Mouse (Mus musculus) hindbrain, embryonic 16.5 days (tissue): ENCODE data around the gene Caml. TPM values are rescaled to one million over a fixed set of nuclear protein-coding genes. Genes with fewer than 3 reads are reported as not detected.
"Not testable (repeated sequence)": the region's sequence is repeated elsewhere in the genome, so short reads cannot be mapped to it uniquely, and the experiment has no call there.

Experiments used
- ATAC-seq: fragments of 200-750 bp; cut with Nextera tagmentation; 2 replicates; pipeline ENCODE4 v1.8.0; 2017; ENCODE audit warnings: moderate TSS enrichment, moderate library complexity
- H3K27ac ChIP-seq: fragments of 300-500 bp; sonication (generic); 2 replicates; pipeline ENCODE4 v1.5.1; 2014; ENCODE audit warnings: low read depth, mild to moderate bottlenecking, control low read depth, low read length, moderate library complexity
- H3K27me3 ChIP-seq: fragments of 300-500 bp; sonication (generic); replicated peaks from 2 replicates; pipeline ENCODE4 v1.6.1; 2014; ENCODE audit warnings: low read length; ENCODE audit not compliant: control insufficient read depth, insufficient read depth
- H3K36me3 ChIP-seq: fragments of 300-500 bp; sonication (generic); 2 replicates; pipeline ENCODE4 v1.6.1; 2014; ENCODE audit warnings: mild to moderate bottlenecking, low read length, moderate library complexity, mixed read lengths; ENCODE audit not compliant: control insufficient read depth, insufficient read depth
- H3K4me1 ChIP-seq: fragments of 300-500 bp; sonication (generic); 2 replicates; pipeline ENCODE4 v1.6.1; 2014; ENCODE audit warnings: low read depth, low read length; ENCODE audit not compliant: control insufficient read depth, insufficient read depth
- H3K4me2 ChIP-seq: fragments of 300-500 bp; sonication (generic); 2 replicates; pipeline ENCODE4 v1.6.1; 2014; ENCODE audit warnings: mild to moderate bottlenecking, low read length, control low read depth, moderate library complexity
- H3K4me3 ChIP-seq: fragments of 300-500 bp; sonication (generic); 2 replicates; pipeline ENCODE4 v1.5.1; 2014; ENCODE audit warnings: mild to moderate bottlenecking, low read length, control low read depth, moderate library complexity
- H3K9ac ChIP-seq: fragments of 300-500 bp; sonication (generic); 2 replicates; pipeline ENCODE4 v1.6.1; 2014; ENCODE audit warnings: low read depth, mild to moderate bottlenecking, control low read depth, low read length, moderate library complexity
- H3K9me3 ChIP-seq: fragments of 300-500 bp; sonication (generic); 2 replicates; pipeline ENCODE4 v1.6.1; 2014; ENCODE audit warnings: mild to moderate bottlenecking, low read length, moderate library complexity; ENCODE audit not compliant: control insufficient read depth
- WGBS: fragments of 180-500 bp; shearing (Covaris S2); extraction: QIAGEN DNeasy Blood & Tissue Kit; methylation state at CpG from one replicate; pipeline ENCODE4 v1.1.7; 2014; 5-methylcytosine and 5-hydroxymethylcytosine counted together
- polyA plus RNA-seq: library from polyadenylated mRNA; unstranded; fragments of >200 nt; fragmentation: Nextera tagmentation; extraction: Ambion mirVana; gene quantifications from 2 replicates; pipeline ENCODE4 v1.2.1, GENCODE M21; 2015

The Caml gene
- polyA plus RNA-seq, 1 experiment from 2014 or later = 108 TPM

GRCm38 (mm10) chr13:55613471-55613870, 9.3 kb upstream of the Caml start:
- no peak overlapping the region for H3K9ac ChIP-seq
- H3K4me2 ChIP-seq = no peak overlapping the region
- no peaks in the 10 kb centered on the region for H3K9me3 ChIP-seq
- no peak overlapping the region for H3K27ac ChIP-seq
- 46% methylated on average over 5 of the region's 5 CpGs for WGBS
- H3K4me1 ChIP-seq = no peaks in the 10 kb centered on the region
- H3K27me3 ChIP-seq = no peaks in the 10 kb centered on the region
- no peak for ATAC-seq
- peaks cover 6% of the 10 kb centered on the region for H3K36me3 ChIP-seq
- no peak overlapping the region for H3K4me3 ChIP-seq

GRCm38 (mm10) chr13:55619328-55619727, 3.5 kb upstream of the Caml start:
- WGBS = 94% methylated on average over 4 of the region's 4 CpGs
- H3K27me3 ChIP-seq = no peaks in the 10 kb centered on the region
- H3K27ac ChIP-seq = no peak overlapping the region
- no peak overlapping the region for H3K4me3 ChIP-seq
- H3K4me2 ChIP-seq = no peak overlapping the region
- H3K9me3 ChIP-seq = no peaks in the 10 kb centered on the region
- no peaks in the 10 kb centered on the region for H3K36me3 ChIP-seq
- H3K9ac ChIP-seq = no peak overlapping the region
- no peak for ATAC-seq
- peaks cover 13% of the 10 kb centered on the region for H3K4me1 ChIP-seq

GRCm38 (mm10) chr13:55620275-55620674, 2.5 kb upstream of the Caml start:
- Histone ChIP-seq H3K36me3 (no peaks in the 10 kb centered on the region), H3K27ac (no peak overlapping the region), H3K27me3 (no peaks in the 10 kb centered on the region), H3K4me1 (peaks cover 23% of the 10 kb centered on the region), H3K9me3 (no peaks in the 10 kb centered on the region), H3K4me3 (no peak overlapping the region), H3K4me2 (no peak overlapping the region), H3K9ac (no peak overlapping the region)
- WGBS = 73% methylated on average over 2 of the region's 2 CpGs
- no peak for ATAC-seq

- H3K4me2 ChIP-seq = peak overlapping the region; percentile 87
- H3K4me1 ChIP-seq = peaks cover 24% of the 10 kb centered on the region
- H3K27ac ChIP-seq = peak overlapping the region; percentile 96
- peak; percentile 2; the same call in 1 of the 2 replicates for ATAC-seq
- WGBS = 26% methylated on average over 20 of the region's 20 CpGs
- H3K27me3 ChIP-seq, H3K36me3 ChIP-seq, H3K9me3 ChIP-seq: not testable (repeated sequence)
- H3K4me3 ChIP-seq = peak overlapping the region; percentile 84
- H3K9ac ChIP-seq = peak overlapping the region; percentile 89
Measured at GRCm38 (mm10) chr13:55622156-55622648, 603 bp upstream of the Caml start.

GRCm38 (mm10) chr13:55634639-55635127, 11.9 kb downstream of the Caml start, which contains the start of gene Ddx46:
Ddx46 (plus strand) TSS chr13:55635027.
- Histone ChIP-seq H3K36me3 (peaks cover 28% of the 10 kb centered on the region), H3K9me3 (no peaks in the 10 kb centered on the region), H3K4me1 (peaks cover 15% of the 10 kb centered on the region), H3K4me2 (peak within 1 kb of the TSS; percentile 89), H3K4me3 (peak within 1 kb of the TSS; percentile 98), H3K27me3 (no peaks in the 10 kb centered on the region), H3K27ac (peak within 1 kb of the TSS; percentile 74; the same call in 1 of the 2 replicates), H3K9ac (peak within 1 kb of the TSS; percentile 95)
- 5% methylated on average over 30 of the region's 30 CpGs for WGBS
- ATAC-seq = peak; percentile 93

- Histone ChIP-seq H3K36me3 (peaks cover 25% of the 10 kb centered on the region), H3K4me2 (peak overlapping the region; percentile 89), H3K4me3 (peak overlapping the region; percentile 98), H3K27ac (peak overlapping the region; percentile 74; the same call in 1 of the 2 replicates), H3K9ac (peak overlapping the region; percentile 95), H3K27me3 (no peaks in the 10 kb centered on the region), H3K9me3 (no peaks in the 10 kb centered on the region), H3K4me1 (peaks cover 15% of the 10 kb centered on the region)
- WGBS = under 1% methylated on average over 33 of the region's 40 CpGs
- peak; percentile 74 for ATAC-seq
Measured at GRCm38 (mm10) chr13:55635146-55635571, 12.4 kb downstream of the Caml start.

GRCm38 (mm10) chr13:55636185-55636983, 13.6 kb downstream of the Caml start:
- ATAC-seq = no peak
- WGBS = 92% methylated on average over 14 of the region's 14 CpGs
- Histone ChIP-seq H3K27ac (no peak overlapping the region), H3K27me3 (no peaks in the 10 kb centered on the region), H3K36me3 (peaks cover 26% of the 10 kb centered on the region), H3K4me3 (no peak overlapping the region), H3K4me2 (no peak overlapping the region; the same call in 1 of the 2 replicates), H3K9me3 (no peaks in the 10 kb centered on the region), H3K9ac (no peak overlapping the region), H3K4me1 (peaks cover 15% of the 10 kb centered on the region)

GRCm38 (mm10) chr13:55640480-55640879, 17.7 kb downstream of the Caml start:
- not testable (repeated sequence) for H3K4me1 ChIP-seq, H3K4me3 ChIP-seq, H3K9ac ChIP-seq, H3K27ac ChIP-seq, H3K9me3 ChIP-seq, ATAC-seq, H3K4me2 ChIP-seq, H3K27me3 ChIP-seq
- H3K36me3 ChIP-seq = peaks cover 18% of the 10 kb centered on the region
- 49% methylated on average over 8 of the region's 8 CpGs for WGBS

GRCm38 (mm10) chr13:55644525-55644924, 21.7 kb downstream of the Caml start:
- WGBS = 79% methylated on average over 2 of the region's 2 CpGs
- ATAC-seq = no peak
- Histone ChIP-seq H3K9ac (no peak overlapping the region), H3K27me3 (no peaks in the 10 kb centered on the region), H3K4me1 (no peaks in the 10 kb centered on the region), H3K36me3 (peaks cover 40% of the 10 kb centered on the region), H3K9me3 (no peaks in the 10 kb centered on the region), H3K27ac (no peak overlapping the region), H3K4me3 (no peak overlapping the region), H3K4me2 (no peak overlapping the region)
